Mouse (Mus musculus): ENCODE data around the gene Chchd6. TPM values are rescaled to one million over a fixed set of nuclear protein-coding genes. Genes with fewer than 3 reads are reported as not detected.

Chchd6 gene
- polyA plus RNA-seq, 1 experiment = 47.9 TPM

- no peak overlapping the region for H3K27ac ChIP-seq (ENCODE audit: control insufficient read depth, insufficient read depth, low read length)
- 74% methylated on average over 2 of the region's 2 CpGs for WGBS
- no peak for TF ChIP-seq CTCF (IDR thresholded peaks at IDR 0.05; ENCODE audit: borderline replicate concordance, control insufficient read depth, extremely low read depth, insufficient read depth, low read length, poor library complexity)
- TF ChIP-seq POLR2A (IDR thresholded peaks at IDR 0.05; ENCODE audit: control insufficient read depth, extremely low read depth, insufficient read depth, low read length, poor library complexity) = no peak
- peaks cover 11% of the 10 kb centered on the region for H3K4me1 ChIP-seq (replicated peaks; ENCODE audit: control insufficient read depth, insufficient read depth, low read length)
- no peaks in the 10 kb centered on the region for H3K27me3 ChIP-seq (ENCODE audit: control insufficient read depth, insufficient read depth, low read length)
- no peaks in the 10 kb centered on the region for H3K36me3 ChIP-seq (ENCODE audit: control insufficient read depth, insufficient read depth, low read length)
- H3K4me3 ChIP-seq (ENCODE audit: control insufficient read depth, insufficient read depth, low read length) = no peak overlapping the region
- no peak for DNase-seq
Observed at GRCm38 (mm10) chr6:89420756-89421155, 174.7 kb downstream of the Chchd6 start.

- Histone ChIP-seq H3K36me3 (ENCODE audit: control insufficient read depth, insufficient read depth, low read length) (no peaks in the 10 kb centered on the region), H3K27ac (ENCODE audit: control insufficient read depth, insufficient read depth, low read length) (no peak overlapping the region), H3K4me1 (replicated peaks; ENCODE audit: control insufficient read depth, insufficient read depth, low read length) (peaks cover 11% of the 10 kb centered on the region), H3K27me3 (ENCODE audit: control insufficient read depth, insufficient read depth, low read length) (no peaks in the 10 kb centered on the region), H3K4me3 (ENCODE audit: control insufficient read depth, insufficient read depth, low read length) (no peak overlapping the region)
- no peak for TF ChIP-seq CTCF (IDR thresholded peaks at IDR 0.05; ENCODE audit: borderline replicate concordance, control insufficient read depth, extremely low read depth, insufficient read depth, low read length, poor library complexity)
- no peak for TF ChIP-seq POLR2A (IDR thresholded peaks at IDR 0.05; ENCODE audit: control insufficient read depth, extremely low read depth, insufficient read depth, low read length, poor library complexity)
- no peak for DNase-seq
Observed at GRCm38 (mm10) chr6:89420110-89420509, 175.3 kb downstream of the Chchd6 start.

GRCm38 (mm10) chr6:89419066-89419815, 176.2 kb downstream of the Chchd6 start:
- H3K27me3 ChIP-seq (ENCODE audit: control insufficient read depth, insufficient read depth, low read length) = no peaks in the 10 kb centered on the region
- TF ChIP-seq CTCF (IDR thresholded peaks at IDR 0.05; ENCODE audit: borderline replicate concordance, control insufficient read depth, extremely low read depth, insufficient read depth, low read length, poor library complexity) (no peak), POLR2A (IDR thresholded peaks at IDR 0.05; ENCODE audit: control insufficient read depth, extremely low read depth, insufficient read depth, low read length, poor library complexity) (no peak)
- no peaks in the 10 kb centered on the region for H3K36me3 ChIP-seq (ENCODE audit: control insufficient read depth, insufficient read depth, low read length)
- H3K27ac ChIP-seq (ENCODE audit: control insufficient read depth, insufficient read depth, low read length) = no peak overlapping the region
- H3K4me3 ChIP-seq (ENCODE audit: control insufficient read depth, insufficient read depth, low read length) = no peak overlapping the region
- peaks cover 11% of the 10 kb centered on the region for H3K4me1 ChIP-seq (replicated peaks; ENCODE audit: control insufficient read depth, insufficient read depth, low read length)
- no peak for DNase-seq
- 97% methylated on average over 3 of the region's 3 CpGs for WGBS

- H3K36me3 ChIP-seq (ENCODE audit: control insufficient read depth, insufficient read depth, low read length) = no peaks in the 10 kb centered on the region
- H3K27me3 ChIP-seq (ENCODE audit: control insufficient read depth, insufficient read depth, low read length) = no peaks in the 10 kb centered on the region
- TF ChIP-seq POLR2A (IDR thresholded peaks at IDR 0.05; ENCODE audit: control insufficient read depth, extremely low read depth, insufficient read depth, low read length, poor library complexity) (no peak), CTCF (IDR thresholded peaks at IDR 0.05; ENCODE audit: borderline replicate concordance, control insufficient read depth, extremely low read depth, insufficient read depth, low read length, poor library complexity) (no peak)
- WGBS = 77% methylated on average over 3 of the region's 3 CpGs
- no peak for DNase-seq
- no peak overlapping the region for H3K27ac ChIP-seq (ENCODE audit: control insufficient read depth, insufficient read depth, low read length)
- H3K4me1 ChIP-seq (replicated peaks; ENCODE audit: control insufficient read depth, insufficient read depth, low read length) = 0 out of 2 replicates have a peak, but pooled peaks cover 1% of the 10 kb centered on the region
- no peak overlapping the region for H3K4me3 ChIP-seq (ENCODE audit: control insufficient read depth, insufficient read depth, low read length)
Observed at GRCm38 (mm10) chr6:89416030-89416595, 179.3 kb downstream of the Chchd6 start.

- WGBS = 92% methylated on average over 2 of the region's 2 CpGs
- H3K36me3 ChIP-seq (ENCODE audit: control insufficient read depth, insufficient read depth, low read length) = no peaks in the 10 kb centered on the region
- no peaks in the 10 kb centered on the region for H3K27me3 ChIP-seq (ENCODE audit: control insufficient read depth, insufficient read depth, low read length)
- DNase-seq = no peak
- no peak for TF ChIP-seq CTCF (IDR thresholded peaks at IDR 0.05; ENCODE audit: borderline replicate concordance, control insufficient read depth, extremely low read depth, insufficient read depth, low read length, poor library complexity)
- no peak for TF ChIP-seq POLR2A (IDR thresholded peaks at IDR 0.05; ENCODE audit: control insufficient read depth, extremely low read depth, insufficient read depth, low read length, poor library complexity)
- no peak overlapping the region for H3K27ac ChIP-seq (ENCODE audit: control insufficient read depth, insufficient read depth, low read length)
- H3K4me3 ChIP-seq (ENCODE audit: control insufficient read depth, insufficient read depth, low read length) = no peak overlapping the region
- H3K4me1 ChIP-seq (replicated peaks; ENCODE audit: control insufficient read depth, insufficient read depth, low read length) = no peaks in the 10 kb centered on the region
Observed at GRCm38 (mm10) chr6:89415091-89415490, 180.4 kb downstream of the Chchd6 start.

GRCm38 (mm10) chr6:89414126-89414525, 181.3 kb downstream of the Chchd6 start:
- no peaks in the 10 kb centered on the region for H3K4me1 ChIP-seq (replicated peaks; ENCODE audit: control insufficient read depth, insufficient read depth, low read length)
- no peak for DNase-seq
- no peak overlapping the region for H3K4me3 ChIP-seq (ENCODE audit: control insufficient read depth, insufficient read depth, low read length)
- no peaks in the 10 kb centered on the region for H3K27me3 ChIP-seq (ENCODE audit: control insufficient read depth, insufficient read depth, low read length)
- H3K27ac ChIP-seq (ENCODE audit: control insufficient read depth, insufficient read depth, low read length) = no peak overlapping the region
- 91% methylated on average over 4 of the region's 4 CpGs for WGBS
- TF ChIP-seq CTCF (IDR thresholded peaks at IDR 0.05; ENCODE audit: borderline replicate concordance, control insufficient read depth, extremely low read depth, insufficient read depth, low read length, poor library complexity) (no peak), POLR2A (IDR thresholded peaks at IDR 0.05; ENCODE audit: control insufficient read depth, extremely low read depth, insufficient read depth, low read length, poor library complexity) (no peak)
- no peaks in the 10 kb centered on the region for H3K36me3 ChIP-seq (ENCODE audit: control insufficient read depth, insufficient read depth, low read length)
